Mouse (Mus musculus): Measurements from ENCODE around the gene Hmgb1. TPM values are rescaled to one million over a fixed set of nuclear protein-coding genes. Genes with fewer than 3 reads are reported as not detected.
"Not testable (repeated sequence)": the region's sequence is repeated elsewhere in the genome, so short reads cannot be mapped to it uniquely, and the experiment has no call there.

The Hmgb1 gene
- total RNA-seq, 1 experiment from 2014 or later: 1,227 TPM

- ATAC-seq (replicated peaks in 1 of 2; ENCODE audit: insufficient read depth in 1 of 2, low FRiP score in 2 of 2, low TSS enrichment in 1 of 2, low read depth in 1 of 2, poor library complexity in 2 of 2, severe bottlenecking in 2 of 2): 0 out of 4 replicates have a peak, but pooled peaks of 1 of the 2 experiments have one; percentile 22
Observed at GRCm38 (mm10) chr5:149162890-149163289, 21.4 kb downstream of the Hmgb1 start.

- ATAC-seq (replicated peaks in 1 of 2; ENCODE audit: insufficient read depth in 1 of 2, low FRiP score in 2 of 2, low TSS enrichment in 1 of 2, low read depth in 1 of 2, poor library complexity in 2 of 2, severe bottlenecking in 2 of 2): no peak
Observed at GRCm38 (mm10) chr5:149160469-149160868, 23.8 kb downstream of the Hmgb1 start.

GRCm38 (mm10) chr5:149159021-149159420 is 25.3 kb downstream of the Hmgb1 start:
- no peak for ATAC-seq (replicated peaks in 1 of 2; ENCODE audit: insufficient read depth in 1 of 2, low FRiP score in 2 of 2, low TSS enrichment in 1 of 2, low read depth in 1 of 2, poor library complexity in 2 of 2, severe bottlenecking in 2 of 2)

GRCm38 (mm10) chr5:149156886-149157563 is 27.3 kb downstream of the Hmgb1 start:
- ATAC-seq (replicated peaks in 1 of 2; ENCODE audit: insufficient read depth in 1 of 2, low FRiP score in 2 of 2, low TSS enrichment in 1 of 2, low read depth in 1 of 2, poor library complexity in 2 of 2, severe bottlenecking in 2 of 2): no peak

- ATAC-seq (replicated peaks in 1 of 2; ENCODE audit: insufficient read depth in 1 of 2, low FRiP score in 2 of 2, low TSS enrichment in 1 of 2, low read depth in 1 of 2, poor library complexity in 2 of 2, severe bottlenecking in 2 of 2): no peak
Observed at GRCm38 (mm10) chr5:149152774-149153155, 31.5 kb downstream of the Hmgb1 start.

GRCm38 (mm10) chr5:149152063-149152773 is 32.1 kb downstream of the Hmgb1 start:
- no peak for ATAC-seq (replicated peaks in 1 of 2; ENCODE audit: insufficient read depth in 1 of 2, low FRiP score in 2 of 2, low TSS enrichment in 1 of 2, low read depth in 1 of 2, poor library complexity in 2 of 2, severe bottlenecking in 2 of 2)

- ATAC-seq (replicated peaks in 1 of 2; ENCODE audit: insufficient read depth in 1 of 2, low FRiP score in 2 of 2, low TSS enrichment in 1 of 2, low read depth in 1 of 2, poor library complexity in 2 of 2, severe bottlenecking in 2 of 2): no peak
Observed at GRCm38 (mm10) chr5:149150882-149151281, 33.4 kb downstream of the Hmgb1 start.

DNA sequence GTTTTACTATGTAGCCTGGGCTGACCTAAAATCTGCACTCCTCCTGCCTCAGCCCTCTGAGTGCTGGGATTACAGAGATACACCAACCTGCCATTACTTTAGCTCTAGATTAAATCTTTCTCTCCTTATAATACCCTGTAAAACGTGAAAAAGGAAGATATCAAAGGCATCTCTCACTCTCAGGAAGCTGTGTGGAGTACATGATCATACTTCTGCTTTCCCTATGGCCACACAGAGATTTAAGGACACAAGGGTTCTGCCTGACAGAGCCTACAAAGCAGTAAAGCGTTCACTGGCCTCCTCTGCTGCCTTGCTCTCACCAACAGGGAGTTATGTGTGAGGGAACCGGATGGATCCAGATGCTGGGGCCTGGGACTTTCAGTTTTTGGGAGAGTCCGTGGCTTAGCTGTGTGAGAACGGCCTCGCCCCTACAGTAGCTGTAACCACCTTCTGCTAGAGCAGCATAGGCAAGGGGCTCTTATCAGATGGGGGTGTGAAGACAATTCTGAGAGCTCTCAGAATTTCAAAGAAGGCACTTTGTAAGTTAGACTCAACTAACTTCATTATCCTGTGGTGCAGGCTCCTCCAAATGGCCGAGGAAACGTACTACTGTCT is 36.8 kb downstream of the Hmgb1 start:
- ATAC-seq (replicated peaks in 1 of 2; ENCODE audit: insufficient read depth in 1 of 2, low FRiP score in 2 of 2, low TSS enrichment in 1 of 2, low read depth in 1 of 2, poor library complexity in 2 of 2, severe bottlenecking in 2 of 2): 0 out of 4 replicates have a peak, but pooled peaks of 1 of the 2 experiments have one; percentile 13

GRCm38 (mm10) chr5:149146691-149147090 is 37.6 kb downstream of the Hmgb1 start:
- ATAC-seq (replicated peaks in 1 of 2; ENCODE audit: insufficient read depth in 1 of 2, low FRiP score in 2 of 2, low TSS enrichment in 1 of 2, low read depth in 1 of 2, poor library complexity in 2 of 2, severe bottlenecking in 2 of 2): no peak

- ATAC-seq (replicated peaks in 1 of 2; ENCODE audit: insufficient read depth in 1 of 2, low FRiP score in 2 of 2, low TSS enrichment in 1 of 2, low read depth in 1 of 2, poor library complexity in 2 of 2, severe bottlenecking in 2 of 2): no peak
Observed at GRCm38 (mm10) chr5:149143766-149144375, 40.4 kb downstream of the Hmgb1 start.

GRCm38 (mm10) chr5:149141155-149141554 is 43.1 kb downstream of the Hmgb1 start:
- ATAC-seq (replicated peaks in 1 of 2; ENCODE audit: insufficient read depth in 1 of 2, low FRiP score in 2 of 2, low TSS enrichment in 1 of 2, low read depth in 1 of 2, poor library complexity in 2 of 2, severe bottlenecking in 2 of 2): not testable (repeated sequence)

- ATAC-seq (replicated peaks in 1 of 2; ENCODE audit: insufficient read depth in 1 of 2, low FRiP score in 2 of 2, low TSS enrichment in 1 of 2, low read depth in 1 of 2, poor library complexity in 2 of 2, severe bottlenecking in 2 of 2): no peak
Observed at GRCm38 (mm10) chr5:149140336-149140735, 44.0 kb downstream of the Hmgb1 start.

- not testable (repeated sequence) for ATAC-seq (replicated peaks in 1 of 2; ENCODE audit: insufficient read depth in 1 of 2, low FRiP score in 2 of 2, low TSS enrichment in 1 of 2, low read depth in 1 of 2, poor library complexity in 2 of 2, severe bottlenecking in 2 of 2)
Observed at GRCm38 (mm10) chr5:149138087-149138486, 46.2 kb downstream of the Hmgb1 start.

DNA sequence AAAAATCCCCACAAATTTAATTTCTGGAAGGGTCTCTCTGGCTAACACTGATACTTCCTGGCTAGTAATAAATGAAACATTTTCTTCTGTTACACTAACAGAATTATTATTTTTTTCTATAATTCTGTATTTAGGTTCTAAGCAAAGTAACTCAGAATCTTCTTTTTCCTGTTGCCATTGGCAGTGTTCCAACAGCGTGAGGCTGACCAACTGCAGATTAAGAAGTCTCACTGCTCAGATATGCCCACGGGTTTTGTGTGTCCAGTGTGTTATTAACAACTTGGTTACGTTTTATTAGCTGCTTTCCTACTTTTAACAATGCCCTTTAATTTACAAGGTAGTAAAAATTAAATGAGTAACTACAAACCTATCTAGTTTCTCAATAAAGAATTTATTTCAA is 46.8 kb downstream of the Hmgb1 start:
- no peak for ATAC-seq (replicated peaks in 1 of 2; ENCODE audit: insufficient read depth in 1 of 2, low FRiP score in 2 of 2, low TSS enrichment in 1 of 2, low read depth in 1 of 2, poor library complexity in 2 of 2, severe bottlenecking in 2 of 2)

DNA sequence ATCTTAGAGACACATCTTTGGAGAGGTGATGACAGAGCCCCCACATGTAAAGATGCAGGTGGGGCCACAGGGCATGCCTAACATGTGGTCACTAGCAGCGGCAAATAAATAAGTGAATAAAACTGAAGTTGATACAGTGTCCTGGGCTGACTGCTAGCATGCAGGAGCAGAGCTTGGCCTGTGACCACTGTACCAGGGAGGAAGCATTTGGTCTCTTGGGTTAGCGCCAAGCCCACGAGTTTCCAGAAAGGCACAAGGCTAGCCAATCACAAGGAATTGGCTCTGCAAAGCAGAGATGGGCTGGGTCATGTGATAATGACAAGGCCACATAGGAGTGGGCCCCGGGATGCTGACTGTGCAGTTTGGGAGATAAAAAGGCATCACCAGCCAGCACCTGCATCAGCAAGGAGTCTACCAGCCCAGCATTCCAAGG is 47.3 kb downstream of the Hmgb1 start:
- peak; percentile 44 to 78 for ATAC-seq (replicated peaks in 1 of 2; ENCODE audit: insufficient read depth in 1 of 2, low FRiP score in 2 of 2, low TSS enrichment in 1 of 2, low read depth in 1 of 2, poor library complexity in 2 of 2, severe bottlenecking in 2 of 2)

- no peak for ATAC-seq (replicated peaks in 1 of 2; ENCODE audit: insufficient read depth in 1 of 2, low FRiP score in 2 of 2, low TSS enrichment in 1 of 2, low read depth in 1 of 2, poor library complexity in 2 of 2, severe bottlenecking in 2 of 2)
Observed at GRCm38 (mm10) chr5:149135455-149136354, 48.6 kb downstream of the Hmgb1 start.

Data from hematopoietic stem cell, adult 5-6 weeks (primary cell).